Mouse (Mus musculus) bone marrow macrophage, adult 2 months (primary cell): ENCODE measurements around the gene Sh3yl1.

Experiments
- CTCF ChIP-seq: IDR thresholded peaks from 2 replicates; pipeline ENCODE4 v1.5.1; 2012; ENCODE audit warnings: low read depth, mild to moderate bottlenecking, low read length, moderate library complexity
- POLR2A ChIP-seq: IDR thresholded peaks from 2 replicates; pipeline ENCODE4 v1.6.1; 2012; ENCODE audit warnings: mild to moderate bottlenecking, low read depth, low read length, borderline replicate concordance

DNA sequence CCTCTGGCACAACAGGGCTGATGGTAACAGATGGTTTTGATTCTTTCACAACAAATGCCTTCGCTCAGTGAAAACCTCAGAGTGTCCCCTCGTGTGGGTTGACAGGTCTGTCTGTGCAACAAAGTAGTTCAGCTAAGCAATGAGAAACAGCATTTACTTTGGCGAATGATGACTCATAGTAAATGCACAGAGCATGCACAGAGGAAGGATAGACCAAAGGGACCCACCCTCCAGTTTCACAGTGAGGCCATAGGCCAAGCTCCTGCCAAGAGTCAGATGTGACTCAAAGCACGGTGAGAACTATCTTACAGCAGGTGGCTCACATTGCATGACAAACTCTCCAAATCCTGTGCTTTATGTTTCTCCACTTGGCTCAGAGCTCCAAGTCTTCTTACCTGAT, 45.7 kb upstream of the Sh3yl1 start:
- TF ChIP-seq CTCF, result no peak
- no peak for TF ChIP-seq POLR2A
